Mouse (Mus musculus): ENCODE results near the gene Sel1l2.

DNA sequence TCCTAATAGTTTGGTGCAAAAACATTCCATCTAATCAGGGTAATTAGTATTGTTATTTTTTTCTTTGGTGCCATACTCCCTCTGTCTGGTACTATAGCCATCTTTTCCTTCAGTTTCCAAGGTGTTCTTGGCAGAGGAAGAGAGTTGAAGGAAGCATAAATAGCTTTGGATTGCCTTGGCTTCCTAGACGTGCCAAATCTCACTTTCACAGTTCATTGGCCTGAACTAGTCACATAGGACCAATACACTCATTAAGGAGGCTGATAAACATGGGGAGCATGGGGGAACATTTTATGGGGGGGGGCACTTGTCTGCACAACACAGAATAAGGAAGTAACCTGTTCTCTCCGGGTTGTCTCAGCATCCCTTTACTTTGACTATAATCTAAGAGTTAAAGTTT, 174.1 kb downstream of the Sel1l2 start:
- TF ChIP-seq MAFK (IDR thresholded peaks at IDR 0.05; ENCODE audit: insufficient read depth, low read depth, low read length) (no peak), HCFC1 (IDR thresholded peaks at IDR 0.05; ENCODE audit: borderline replicate concordance, insufficient read depth, low read length) (no peak), ZC3H11A (IDR thresholded peaks at IDR 0.05; ENCODE audit: borderline replicate concordance, low read depth, low read length) (no peak), ZNF384 (IDR thresholded peaks at IDR 0.05; ENCODE audit: low read depth, low read length) (no peak), CHD2 (IDR thresholded peaks at IDR 0.05; ENCODE audit: low read depth, low read length) (no peak)

Measured in ES-E14 (cell line).